Mouse (Mus musculus) cerebellum, postnatal 14 days (tissue): Measurements from ENCODE around the gene Svs5.

Experiments used
- DNase-seq, 2 experiments: peaks; one replicate each; pipeline ENCODE4 v3.0.0; 2021; ENCODE audit warnings: mixed read lengths in 2 of 2

Svs5 gene

GRCm38 (mm10) chr2:164381726-164382125, 49.2 kb downstream of the Svs5 start:
- no peak for DNase-seq

- no peak for DNase-seq
These were observed 50.4 kb downstream of the Svs5 start for GRCm38 (mm10) chr2:164382971-164383370.
